Mouse (Mus musculus): ENCODE results near the gene Prr14.
"Not testable (repeated sequence)": the region's sequence is repeated elsewhere in the genome, so short reads cannot be mapped to it uniquely, and the experiment has no call there.

Prr14 gene

DNA sequence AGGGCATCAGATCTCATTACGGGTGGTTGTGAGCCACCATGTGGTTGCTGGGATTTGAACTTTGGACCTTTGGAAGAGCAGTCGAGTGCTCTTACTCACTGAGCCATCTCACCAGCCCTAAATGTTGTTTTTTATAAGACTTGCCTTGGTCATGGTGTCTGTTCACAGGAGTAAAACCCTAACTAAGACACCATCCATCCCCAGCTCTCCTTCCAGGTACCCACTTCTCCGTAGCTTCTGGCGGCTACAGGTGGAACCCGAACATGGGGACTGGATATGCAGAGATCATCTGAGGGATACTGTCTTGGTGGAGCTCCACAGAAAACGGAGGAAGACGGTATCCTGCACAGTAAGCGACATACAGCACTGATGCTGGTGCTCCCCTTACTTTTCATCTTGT is at the start of gene Prr14:
Prr14 (plus strand) TSS at position 301 of the 400 bp plus-strand sequence.
- DNase-seq (ENCODE audit: low read depth, low spot score), result not testable (repeated sequence)

DNA sequence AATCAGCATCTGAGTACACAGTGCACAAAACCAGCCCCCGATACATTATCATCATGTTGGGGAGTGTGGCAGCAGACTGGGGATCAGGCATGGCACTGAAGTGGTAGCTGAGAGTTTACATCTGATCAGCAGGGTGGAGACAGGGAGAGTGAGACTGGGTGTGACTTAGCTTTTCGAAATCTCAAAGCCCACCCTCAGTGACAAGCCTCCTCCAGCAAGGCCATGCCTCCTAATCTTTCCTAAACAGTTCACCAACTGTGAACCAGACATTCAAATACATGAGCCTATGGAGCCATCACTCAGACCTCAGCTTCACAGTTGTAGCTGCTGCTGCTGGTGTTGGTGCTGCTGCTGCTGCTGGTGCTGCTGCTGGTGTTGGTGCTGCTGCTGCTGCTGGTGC is 48.0 kb upstream of the Prr14 start:
- DNase-seq (ENCODE audit: low read depth, low spot score), result no peak

DNA sequence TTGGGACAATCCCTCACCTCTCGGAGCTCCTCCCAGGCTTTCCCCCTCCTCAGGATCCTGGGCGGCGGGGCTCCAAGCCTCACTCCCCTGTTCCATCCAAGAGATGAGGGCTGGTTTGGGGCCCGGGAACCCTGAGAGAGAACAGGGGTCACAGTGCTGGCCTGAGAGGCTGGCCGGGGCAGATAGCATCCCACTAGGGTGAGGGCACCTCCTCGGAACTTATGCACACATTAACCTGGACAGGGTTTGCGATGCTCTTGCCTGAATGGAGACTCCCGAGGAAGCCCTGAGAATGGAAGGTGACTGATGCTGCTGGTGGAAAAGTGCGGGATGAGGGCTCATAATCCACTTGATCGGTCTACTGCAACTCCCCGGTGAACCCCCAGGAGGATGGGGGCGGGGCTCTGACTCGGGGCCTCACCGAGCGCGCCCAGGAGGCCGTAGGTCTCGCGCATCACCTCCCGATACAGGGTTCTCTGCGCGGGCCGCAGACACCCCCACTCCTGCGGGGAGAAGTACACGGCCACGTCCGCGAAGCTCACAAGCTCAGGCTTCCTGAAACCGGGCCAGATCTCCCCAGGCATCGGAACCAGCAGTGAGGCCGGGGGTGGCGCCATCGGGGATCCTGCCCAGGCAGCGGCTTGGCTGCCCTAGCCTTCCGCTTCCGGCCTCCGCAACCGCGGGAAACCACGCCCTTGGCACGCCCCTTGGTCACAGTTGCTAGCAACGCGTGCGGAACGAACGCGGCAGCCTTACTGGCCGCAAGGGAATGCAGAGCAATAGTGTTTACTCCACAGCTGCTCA is 37.8 kb upstream of the Prr14 start, which contains the start of gene Zfp688:
Zfp688 (minus strand) TSS at position 681 of the 804 bp plus-strand sequence.
- DNase-seq (ENCODE audit: low read depth, low spot score), result peak; percentile 87

DNA sequence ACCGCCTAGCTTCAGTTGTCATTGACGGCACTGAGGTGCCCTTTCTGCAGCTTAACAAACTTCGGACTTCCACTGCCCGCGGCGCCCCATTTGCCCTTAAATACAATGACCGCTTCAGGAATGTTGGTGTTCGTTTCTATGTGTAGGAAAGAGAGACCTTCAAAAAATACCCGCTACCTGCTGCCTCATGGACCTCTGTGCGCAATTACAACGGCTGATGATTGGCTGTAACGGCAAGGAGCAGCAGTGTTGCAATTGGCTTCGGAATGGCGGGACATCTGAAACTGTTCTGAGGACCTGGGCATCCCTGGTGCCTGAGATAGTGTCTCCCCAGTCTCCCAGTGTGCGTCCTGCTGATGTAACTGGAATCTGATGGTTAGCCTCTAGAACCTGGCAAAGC is 37.2 kb upstream of the Prr14 start:
- DNase-seq (ENCODE audit: low read depth, low spot score), result peak; percentile 24

DNA sequence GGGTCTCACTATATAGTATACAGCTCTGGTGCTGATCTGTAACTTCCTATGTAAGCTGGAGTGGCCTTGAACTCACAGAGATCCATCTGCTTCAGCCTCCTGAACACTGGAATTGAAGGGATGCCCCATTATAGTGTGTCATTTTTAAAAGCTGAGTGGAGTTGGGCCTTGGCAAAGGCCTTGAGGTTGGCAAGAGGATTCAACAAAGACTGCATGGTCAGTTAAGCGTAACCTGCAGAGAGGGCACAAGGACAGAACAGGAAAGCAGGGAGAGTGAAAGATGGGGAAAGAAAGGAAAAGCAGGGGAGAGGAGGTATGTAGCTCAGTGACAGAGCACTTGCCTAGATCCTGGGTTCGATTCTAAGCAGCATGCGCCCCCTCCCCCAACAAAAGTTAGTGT is 34.1 kb upstream of the Prr14 start:
- no peak for DNase-seq (ENCODE audit: low read depth, low spot score)

DNA sequence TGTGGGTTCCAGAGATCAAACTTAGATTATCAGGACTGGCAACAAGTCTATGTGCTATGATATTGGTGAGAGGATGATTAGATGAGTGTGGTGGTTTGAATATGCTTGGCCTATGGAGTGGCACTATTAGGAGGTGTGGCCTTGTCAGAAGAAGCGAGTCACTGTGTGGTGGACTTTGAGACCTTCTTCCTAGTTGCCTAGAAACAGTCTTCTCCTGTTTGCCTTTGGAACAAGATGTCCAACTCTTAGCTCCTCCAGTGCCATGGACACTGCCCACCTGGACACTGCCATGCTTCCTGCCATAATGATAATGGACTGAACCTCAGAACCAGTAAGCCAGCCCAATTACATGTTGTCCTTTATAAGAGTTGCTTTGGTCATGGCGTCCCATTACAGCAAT is 33.5 kb upstream of the Prr14 start:
- no peak for DNase-seq (ENCODE audit: low read depth, low spot score)

DNA sequence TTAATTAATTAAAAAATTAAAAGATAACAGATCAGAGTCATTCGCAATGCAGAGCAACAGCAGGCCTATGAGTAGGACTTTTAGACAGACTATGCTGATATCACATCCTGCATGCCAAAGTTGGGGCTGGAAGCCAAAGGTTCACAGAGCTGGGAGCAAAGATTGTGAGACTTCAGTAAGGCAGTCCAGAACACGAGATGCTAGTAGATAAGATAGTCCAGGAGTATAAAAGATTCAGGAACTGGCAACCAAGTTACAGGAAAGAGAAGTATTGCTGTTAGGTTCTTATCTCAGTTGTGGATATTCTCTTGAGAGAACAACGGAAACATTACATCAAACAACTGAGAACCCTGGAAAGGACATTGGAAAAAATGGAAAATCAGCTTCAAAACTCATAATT is 33.1 kb upstream of the Prr14 start:
- DNase-seq (ENCODE audit: low read depth, low spot score), result no peak

DNA sequence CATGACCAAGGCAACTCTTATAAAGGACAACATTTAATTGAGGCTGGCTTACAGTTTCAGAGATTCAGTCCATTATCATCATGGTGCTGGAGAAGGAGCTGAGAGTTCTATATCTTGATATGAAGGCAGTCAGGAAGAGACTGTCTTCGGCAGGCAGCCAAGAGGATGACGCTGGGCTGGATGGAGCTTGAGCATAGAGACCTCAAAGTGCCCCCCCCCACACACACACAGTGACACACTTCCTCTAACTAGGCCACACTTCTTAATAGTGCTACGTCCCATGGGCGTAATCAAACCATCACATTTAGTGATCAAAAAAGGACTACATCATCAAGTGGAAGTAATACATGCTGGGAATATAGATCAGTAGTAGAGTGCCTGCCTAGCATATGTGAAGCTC is 24.2 kb upstream of the Prr14 start:
- no peak for DNase-seq (ENCODE audit: low read depth, low spot score)

DNA sequence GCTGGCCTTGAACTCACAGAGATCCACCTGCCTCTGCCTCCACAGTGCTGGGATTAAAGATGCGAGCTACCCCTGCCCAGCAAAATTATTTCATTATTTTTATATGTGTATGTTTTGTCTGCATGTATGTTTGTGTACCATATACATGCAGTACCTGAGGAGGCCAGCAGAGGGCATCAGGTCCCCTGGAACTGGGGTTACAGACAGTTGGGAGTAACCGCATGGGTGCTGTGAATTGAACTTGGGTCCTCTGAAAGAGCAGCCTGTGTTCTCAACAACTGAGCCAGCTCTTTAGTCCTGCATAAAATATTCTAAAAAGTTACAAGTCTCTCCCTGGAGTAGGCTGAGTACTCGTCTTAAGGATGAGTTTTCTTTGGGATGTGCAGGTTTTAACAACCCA is 21.7 kb upstream of the Prr14 start:
- peak; percentile 68 for DNase-seq (ENCODE audit: low read depth, low spot score)

DNA sequence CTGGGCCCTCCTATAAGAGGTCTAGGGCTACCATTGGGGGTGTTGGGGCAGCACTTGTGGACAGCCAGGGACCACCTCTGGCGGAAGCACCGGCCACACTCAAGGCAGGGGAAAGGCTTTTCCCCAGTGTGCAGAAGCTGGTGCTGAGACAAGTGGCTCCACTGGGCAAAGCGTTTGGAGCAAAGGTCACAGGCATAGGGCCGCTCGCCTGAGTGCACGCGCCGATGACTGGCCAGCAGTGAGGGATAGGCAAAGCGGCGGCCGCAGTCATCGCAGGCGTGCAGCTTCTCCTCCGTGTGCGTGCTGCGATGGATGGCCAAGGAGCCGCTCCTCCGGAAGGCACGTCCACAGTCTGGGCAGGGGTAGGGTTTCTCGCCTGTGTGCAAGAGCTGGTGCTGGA is 15.4 kb upstream of the Prr14 start:
- DNase-seq (ENCODE audit: low read depth, low spot score), result no peak

DNA sequence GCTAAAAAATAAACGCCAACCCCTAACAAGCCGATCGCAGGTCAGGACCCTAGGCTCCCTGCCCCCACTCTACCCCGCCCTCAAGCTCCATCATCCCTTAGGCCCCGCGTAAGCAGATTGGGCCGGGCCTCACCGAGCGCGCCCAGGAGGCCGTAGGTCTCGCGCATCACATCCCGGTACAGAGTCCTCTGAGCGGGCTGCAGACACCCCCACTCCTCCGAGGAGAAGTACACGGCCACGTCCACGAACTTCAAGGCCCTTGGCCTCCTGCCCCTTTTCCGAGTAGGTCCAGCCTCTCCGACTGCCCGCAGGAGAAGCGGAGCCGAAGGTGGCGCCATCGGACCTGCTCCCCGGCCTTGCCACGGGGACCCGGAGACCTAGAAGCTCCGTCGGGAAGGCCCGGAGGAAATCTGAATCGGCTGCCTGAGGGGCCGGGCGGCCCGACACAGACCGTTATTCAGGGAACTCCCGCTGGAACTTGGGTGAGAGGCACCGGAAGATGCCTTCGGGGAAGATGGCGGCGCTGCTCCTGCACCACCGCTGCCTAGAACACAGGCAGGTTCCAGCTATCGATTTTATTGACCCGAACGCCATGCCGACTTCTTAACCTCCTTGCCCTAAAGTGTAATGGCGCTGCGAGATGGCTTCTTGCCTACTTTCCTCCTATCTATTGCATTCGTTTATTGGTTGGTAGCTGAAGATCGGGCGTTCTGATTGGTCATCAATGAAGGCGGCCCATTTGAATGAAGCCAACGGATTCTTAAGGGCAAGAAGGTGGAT is 10.7 kb upstream of the Prr14 start, which contains the start of gene Zfp689:
Zfp689 (minus strand) TSS at position 638 of the 780 bp plus-strand sequence.
- DNase-seq (ENCODE audit: low read depth, low spot score), result peak; percentile 98

DNA sequence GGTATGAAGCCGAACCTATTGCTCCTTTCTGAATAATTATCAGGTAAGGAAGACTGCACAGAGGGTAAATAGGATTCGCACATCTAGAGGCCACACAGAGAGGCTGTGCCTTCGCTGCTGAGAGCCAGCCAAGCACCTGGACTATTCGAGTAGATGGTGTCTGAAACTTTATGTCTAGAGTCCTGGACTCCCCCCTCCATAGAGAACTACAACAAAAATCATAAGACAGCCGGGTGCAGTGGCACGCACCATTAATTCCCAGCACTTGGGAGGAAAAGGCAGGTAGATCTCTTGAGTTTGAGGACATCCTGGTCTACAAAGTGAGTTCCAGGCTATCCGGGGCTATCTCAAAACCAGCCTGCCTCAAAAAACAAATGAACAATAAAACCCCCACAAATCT is 9.4 kb upstream of the Prr14 start:
- DNase-seq (ENCODE audit: low read depth, low spot score), result no peak

DNA sequence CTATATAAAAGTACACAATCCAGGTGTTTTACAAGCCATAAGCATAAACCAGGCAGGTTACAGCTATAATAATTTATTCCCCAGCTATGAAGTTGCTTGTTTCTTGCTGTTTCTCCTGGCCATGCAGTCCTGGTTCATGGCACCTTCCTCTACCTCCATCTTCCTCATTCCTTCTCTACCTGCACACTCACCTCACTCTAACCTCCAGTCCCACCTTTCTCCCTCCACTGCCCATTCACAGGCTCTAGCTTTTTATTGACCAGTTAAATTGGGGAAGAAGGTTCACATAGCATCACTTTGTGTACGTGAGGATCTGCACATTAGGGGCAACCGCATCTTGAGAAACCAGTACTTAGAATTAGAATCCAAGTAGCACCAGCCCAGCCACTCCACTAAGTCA is 6.4 kb upstream of the Prr14 start:
- DNase-seq (ENCODE audit: low read depth, low spot score), result no peak

DNA sequence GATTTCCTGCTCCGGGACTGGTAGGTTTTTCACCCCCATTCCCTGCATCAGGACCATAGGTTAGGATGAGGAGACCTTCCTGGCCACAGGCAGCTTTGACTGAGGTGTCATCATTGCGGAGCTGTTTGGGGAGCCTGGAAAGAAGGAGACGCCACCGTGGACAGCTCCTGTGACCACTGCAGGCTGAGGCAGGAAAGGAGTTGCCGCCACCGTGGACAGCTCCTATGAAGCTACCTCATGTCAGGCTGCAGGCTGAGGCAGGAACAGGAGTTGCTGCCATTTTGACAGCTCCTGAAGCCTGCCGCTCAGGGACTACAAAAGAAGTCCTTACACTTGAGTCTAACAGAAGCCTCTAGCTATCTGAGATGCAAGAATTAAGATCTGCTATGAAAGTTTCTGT is 4.5 kb upstream of the Prr14 start:
- peak; percentile 78 for DNase-seq (ENCODE audit: low read depth, low spot score)

DNA sequence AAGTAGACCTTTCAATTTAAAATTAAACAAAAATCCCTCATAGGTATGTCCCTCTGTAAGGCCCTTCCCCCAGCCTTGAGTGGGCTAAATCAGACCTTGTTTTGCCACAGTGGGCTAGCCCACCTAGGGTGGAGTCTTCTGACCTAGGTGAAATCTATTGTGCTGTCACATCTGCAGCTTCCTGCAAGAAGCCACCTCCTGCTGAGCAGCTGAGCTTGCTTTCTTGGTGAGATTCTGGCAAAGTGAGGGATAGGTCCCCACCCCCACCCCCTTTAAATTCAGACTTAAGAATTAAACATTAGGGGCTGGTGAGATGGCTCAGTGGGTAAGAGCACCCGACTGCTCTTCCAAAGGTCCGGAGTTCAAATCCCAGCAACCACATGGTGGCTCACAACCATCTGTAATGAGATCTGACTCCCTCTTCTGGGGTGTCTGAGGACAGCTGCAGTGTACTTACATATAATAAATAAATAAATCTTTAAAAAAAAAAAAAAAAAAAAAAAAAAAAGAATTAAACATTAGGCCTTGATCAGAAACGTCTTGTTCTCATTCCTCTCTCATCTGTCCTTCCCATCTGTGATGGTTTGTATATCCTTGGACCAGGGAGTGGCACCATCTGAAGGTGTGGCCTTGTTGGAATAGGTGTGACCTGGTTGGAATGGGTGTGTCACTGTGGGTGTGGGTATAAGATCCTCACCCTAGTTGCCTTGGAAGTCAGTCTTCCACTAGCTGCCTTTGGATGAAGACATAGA is 864 bp upstream of the Prr14 start:
- peak; percentile 93 for DNase-seq (ENCODE audit: low read depth, low spot score)

DNA sequence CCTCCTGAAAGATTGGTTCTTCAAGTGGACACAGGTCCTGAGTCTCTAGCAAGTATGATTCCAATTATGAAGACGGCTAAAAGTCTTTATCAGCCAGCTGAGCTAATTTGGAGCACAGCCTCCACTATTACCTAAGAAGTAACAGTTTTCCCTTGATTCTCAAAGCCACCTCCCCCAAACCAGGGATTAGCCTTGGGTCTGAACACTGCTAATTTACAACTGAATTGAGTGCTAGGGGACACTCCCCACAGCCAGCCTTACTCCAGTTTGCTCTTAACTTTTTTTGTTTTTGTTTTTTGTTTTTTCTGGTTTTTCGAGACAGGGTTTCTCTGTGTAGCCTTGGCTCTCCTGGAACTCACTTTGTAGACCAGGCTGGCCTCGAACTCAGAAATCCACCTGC is 5.8 kb downstream of the Prr14 start:
- peak; percentile 91 for DNase-seq (ENCODE audit: low read depth, low spot score)

DNA sequence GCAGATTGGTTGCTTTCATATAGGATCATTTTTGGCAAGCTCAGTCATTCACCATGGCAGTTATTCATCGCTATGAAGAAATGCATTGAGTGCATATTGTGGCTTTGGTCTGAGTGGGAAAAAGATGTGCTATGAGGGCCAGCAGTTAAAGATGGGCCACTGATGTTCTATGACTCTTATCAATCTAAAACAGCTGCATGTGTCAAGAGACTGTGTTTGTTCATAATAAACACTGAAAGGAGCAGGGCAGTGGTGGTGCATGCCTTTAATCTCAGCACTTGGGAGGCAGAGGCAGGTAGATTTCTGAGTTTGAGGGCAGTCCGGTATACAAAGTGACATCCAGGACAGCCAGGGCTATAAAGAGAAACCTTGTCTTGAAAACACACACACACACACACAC is 6.3 kb downstream of the Prr14 start:
- not testable (repeated sequence) for DNase-seq (ENCODE audit: low read depth, low spot score)

DNA sequence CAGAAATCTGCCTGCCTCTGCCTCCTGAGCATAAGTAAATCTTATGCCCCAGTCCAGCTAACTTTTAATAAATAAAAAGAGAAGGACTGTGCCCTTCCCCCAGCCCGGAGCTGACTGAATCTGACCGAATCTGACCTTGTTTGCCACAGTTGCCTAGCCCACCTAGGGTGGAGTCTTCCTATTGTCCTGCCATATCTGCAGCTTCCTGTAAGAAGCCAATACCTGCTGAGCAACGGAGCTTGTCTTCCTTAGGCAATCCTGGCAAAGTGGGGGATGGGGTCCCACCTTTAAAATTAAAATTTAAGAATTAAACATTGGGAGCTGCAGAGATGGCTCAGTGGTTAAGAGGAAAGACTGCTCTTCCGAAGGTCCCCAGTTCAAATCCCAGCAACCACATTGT is 7.2 kb downstream of the Prr14 start:
- DNase-seq (ENCODE audit: low read depth, low spot score), result peak; percentile 92

DNA sequence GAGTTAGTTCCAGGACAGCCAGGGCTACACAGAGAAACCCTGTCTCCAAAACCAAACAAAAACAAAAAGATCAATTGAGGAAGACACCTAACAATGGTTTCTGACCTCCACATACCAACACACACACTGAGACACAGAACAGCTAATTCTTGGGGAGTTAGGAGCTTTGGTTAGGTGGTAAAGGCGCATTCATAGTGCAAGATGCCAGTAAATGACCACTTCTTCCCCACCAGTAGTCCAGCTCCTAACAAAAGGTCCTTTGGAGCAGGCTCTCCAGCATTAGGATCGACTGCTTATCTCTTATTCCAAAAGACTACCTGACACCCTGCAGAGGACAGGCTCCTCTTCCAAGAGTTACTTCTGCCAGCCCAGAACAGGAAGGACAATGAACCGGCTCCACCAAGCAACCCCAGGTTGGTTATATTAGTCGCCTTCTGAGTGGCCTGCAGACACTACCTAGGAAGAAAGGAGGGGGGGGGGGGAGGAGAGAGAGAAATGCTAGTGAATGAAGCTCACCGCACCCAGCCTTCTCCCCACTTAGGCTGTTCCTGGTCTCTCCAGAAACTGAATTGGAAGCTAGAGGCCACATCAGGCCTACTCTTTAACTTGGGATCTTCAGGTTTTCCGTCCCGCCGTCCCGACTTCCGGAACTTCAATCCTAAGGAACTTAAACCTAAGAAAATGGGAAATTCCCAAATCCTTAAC is 10.8 kb downstream of the Prr14 start:
- DNase-seq (ENCODE audit: low read depth, low spot score), result no peak

DNA sequence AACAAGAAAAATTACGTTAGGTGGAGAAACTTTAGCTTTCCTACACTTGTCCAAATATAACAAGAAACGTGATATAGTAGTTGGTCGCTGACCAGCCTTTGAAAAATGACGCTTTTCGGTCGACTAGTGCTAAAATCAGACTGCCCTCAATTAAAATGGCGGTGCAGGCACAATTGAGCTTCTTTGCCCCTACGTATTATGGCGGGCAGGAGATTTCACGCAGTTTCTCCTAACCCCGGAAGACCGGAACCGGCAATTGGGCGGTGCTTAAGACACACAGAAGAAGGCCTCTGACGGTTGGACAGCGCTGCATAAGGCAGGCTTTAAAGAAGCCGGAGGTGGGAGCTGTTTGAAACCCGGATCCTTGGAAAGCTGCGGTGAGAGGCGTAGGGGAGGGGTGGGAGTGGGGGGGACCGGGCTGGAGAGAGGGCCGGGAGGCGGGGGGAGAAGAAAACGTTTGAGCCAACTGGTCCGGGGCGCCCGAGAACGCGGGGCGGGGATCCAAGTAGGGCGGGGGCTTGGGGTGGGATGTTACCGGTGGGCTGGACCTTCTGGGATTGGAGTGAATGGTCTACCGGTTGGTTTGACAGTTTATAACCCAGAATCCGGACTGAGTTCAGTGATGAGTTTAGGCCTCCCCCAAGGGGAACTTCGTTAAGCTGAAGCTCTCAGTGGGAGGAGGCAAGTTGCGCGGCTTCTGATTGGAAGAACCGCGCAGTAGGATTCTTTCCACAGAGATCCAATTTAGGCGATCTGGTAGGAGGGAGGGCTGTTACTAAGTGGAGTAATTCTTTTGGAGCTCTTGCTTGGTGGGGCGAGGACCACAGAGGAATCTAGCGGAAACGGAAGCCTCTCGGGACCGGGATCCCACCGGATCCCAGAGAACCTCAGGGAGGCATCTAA is 11.6 kb downstream of the Prr14 start:
- DNase-seq (ENCODE audit: low read depth, low spot score), result peak; percentile 97

DNA sequence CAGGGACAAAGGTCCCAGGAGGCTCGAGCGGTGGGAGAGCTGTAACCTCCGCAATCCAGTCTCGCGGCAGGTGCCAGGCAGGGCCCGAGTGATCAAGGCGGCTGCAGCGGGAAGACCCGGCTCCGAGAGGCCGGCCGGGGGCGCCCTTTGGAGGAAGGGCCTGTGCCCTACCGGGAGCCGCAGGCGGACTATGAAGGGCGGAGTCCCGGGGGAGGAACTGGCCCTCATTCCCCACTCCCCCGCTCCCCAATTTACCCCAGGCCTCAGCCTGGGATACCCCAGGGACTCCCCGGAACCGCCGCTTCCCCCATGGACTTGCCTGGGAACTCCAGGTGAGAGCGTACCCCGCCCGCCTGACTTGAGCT is 12.2 kb downstream of the Prr14 start:
- no peak for DNase-seq (ENCODE audit: low read depth, low spot score)

All from ES-CJ7 (cell line).